Mouse (Mus musculus) G1E (cell line): Measurements from ENCODE around the gene Atrnl1.

Experiments used
- CTCF ChIP-seq: IDR thresholded peaks from 2 replicates; pipeline ENCODE4 v1.5.1; 2012; ENCODE audit warnings: low read depth, low read length, inconsistent platforms, mixed read lengths
- TAL1 ChIP-seq: conservative IDR thresholded peaks from 2 replicates; pipeline ENCODE4 v1.6.1; 2012; ENCODE audit warnings: low read depth, low read length, inconsistent platforms, mixed read lengths

DNA sequence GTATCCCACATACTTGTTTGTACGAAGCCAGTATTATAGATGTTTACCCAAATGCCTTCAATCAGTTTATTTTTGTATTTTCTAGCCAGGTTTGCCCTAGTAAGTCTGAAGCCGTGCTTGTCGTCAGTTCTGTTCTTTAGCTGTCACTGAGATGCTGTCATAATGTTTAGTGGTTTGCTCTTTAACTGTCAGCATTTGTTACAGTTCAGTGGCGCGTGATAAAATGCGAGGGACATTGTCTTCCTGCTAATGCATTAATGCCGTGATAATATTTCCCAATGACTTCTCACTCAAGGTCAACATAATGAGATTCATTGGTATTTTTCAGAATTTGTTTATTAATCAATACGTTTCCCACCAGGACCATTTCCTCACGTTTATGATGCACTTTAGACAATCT, 227.7 kb downstream of the Atrnl1 start:
- TF ChIP-seq CTCF (no peak), TAL1 (no peak)
